Mouse (Mus musculus): ENCODE data around the gene Slc35d2. TPM values are rescaled to one million over a fixed set of nuclear protein-coding genes. Genes with fewer than 3 reads are reported as not detected.

Gene Slc35d2
- polyA plus RNA-seq (2021; fragmentation: Nextera tagmentation), result 0.85 and 1.8 TPM in 2 replicates
- long read RNA-seq, experiment 1, result 0 reads
- long read RNA-seq, experiment 2, result 0 reads

DNA sequence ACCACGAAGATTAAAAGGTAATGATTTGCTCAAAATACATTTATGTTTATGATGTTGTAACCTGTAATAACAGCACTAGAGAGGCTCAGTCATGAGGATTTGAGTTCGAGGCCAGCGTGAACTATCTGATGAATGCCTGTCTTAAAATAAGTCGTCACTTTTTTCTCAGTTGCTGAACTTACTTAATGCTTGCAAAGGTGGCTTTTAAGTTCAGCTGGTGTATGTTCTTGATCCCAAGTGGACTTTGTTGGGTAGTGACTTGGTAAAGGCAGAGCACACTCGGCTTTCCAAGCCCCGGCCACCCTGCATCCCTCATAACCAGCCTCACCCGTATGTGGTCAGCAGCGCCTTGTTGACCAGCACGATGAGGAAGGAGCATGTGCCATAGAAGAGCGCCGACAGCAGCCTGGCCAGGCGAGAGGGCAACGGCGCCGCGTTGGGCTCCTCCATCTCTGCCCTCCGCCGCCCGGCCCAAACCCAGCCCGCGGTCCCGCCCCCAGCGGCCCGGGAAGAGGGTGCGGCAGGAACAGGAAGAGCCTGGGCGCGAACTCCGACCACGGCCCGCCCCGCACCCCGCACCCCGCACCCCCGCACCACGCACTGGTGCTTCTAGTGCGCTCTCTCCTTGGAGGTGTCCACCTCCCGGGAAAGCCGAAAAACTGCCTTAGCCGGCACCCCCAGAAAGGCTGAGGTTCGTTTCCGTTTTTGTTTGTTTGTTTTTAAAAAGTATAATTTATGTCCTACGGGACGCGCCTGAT lies at the start of gene Slc35d2:
Slc35d2 (minus strand) TSS at position 511 of the 758 bp plus-strand sequence.

DNA sequence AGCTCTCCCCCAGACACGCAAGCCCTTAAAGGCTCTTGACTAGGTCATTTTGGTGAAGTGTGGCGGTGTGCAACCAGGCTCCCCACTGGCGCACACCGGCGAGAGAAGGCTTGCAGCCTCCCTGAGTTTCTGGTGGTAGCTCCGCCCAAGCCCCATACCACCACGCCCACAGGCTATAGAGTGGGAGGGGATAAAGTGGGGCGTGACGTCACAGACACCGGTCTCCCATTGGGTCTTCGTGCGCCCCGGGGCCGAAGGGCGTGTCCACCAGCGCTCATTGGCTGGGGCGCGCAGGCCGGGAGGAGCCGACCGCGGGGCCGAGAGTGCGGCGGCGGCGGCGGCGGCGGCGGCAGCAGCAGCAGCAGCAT lies 32.4 kb upstream of the Slc35d2 start, which contains the start of gene Habp4:
Habp4 (plus strand) TSS at position 277 of the 368 bp plus-strand sequence.

DNA sequence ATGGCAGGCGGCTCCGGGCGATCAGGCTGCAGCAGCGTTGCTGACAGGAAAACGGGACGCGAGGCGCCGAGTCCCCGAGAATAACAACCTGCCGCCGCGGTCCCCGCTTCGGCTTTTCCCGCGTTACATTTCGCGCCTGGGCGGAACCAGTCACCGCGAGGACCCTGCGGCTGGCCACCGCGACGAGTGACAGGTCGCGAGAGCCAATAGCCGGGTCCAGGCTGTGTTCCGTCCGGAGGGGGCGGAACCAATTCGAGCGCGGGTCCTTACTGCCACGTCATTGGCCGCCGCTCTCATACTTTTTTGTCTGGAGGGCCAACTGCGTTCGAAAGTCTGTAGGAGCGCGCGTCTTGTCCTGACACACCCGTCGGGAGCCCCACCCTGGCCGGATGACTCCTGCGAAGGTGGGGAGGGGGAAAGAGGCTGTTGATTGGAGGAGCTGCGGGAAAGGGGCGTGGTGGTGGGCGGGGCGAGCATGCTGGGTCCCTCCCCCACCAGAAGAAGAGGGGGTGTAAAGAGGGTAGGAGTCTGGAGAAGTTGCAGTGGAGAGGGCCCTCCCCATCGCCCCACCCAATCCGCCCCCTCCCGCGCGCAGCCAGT lies 24.0 kb upstream of the Slc35d2 start, which contains the start of gene Zfp367:
Zfp367 (minus strand) TSS at position 120 of the 600 bp plus-strand sequence.

DNA sequence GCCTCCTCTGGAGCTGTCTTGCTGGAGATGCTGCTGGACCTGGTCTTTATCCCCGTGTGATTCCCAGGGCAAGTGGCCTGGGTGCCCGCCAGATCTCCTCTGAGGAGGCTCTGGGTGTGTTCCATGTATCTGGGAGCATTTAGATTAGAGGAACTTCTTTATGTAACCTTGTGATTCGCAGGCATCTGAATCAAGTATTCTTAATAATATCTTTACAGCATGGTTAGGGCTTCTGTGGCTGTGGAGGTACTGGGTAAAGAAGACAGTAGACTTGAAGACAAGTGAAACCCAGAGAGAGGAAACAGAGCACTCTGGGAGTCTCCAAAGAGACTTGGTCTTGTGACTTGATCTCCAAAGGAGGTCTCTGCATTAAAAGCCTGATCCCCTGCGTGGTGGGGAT lies 40.0 kb downstream of the Slc35d2 start, which contains the start of gene Hsd17b3:
Hsd17b3 (minus strand) TSS at position 101 of the 400 bp plus-strand sequence.

Other genes with a start within 250 kb of the Slc35d2 start
- not detected in 2 replicates for gene Hsd17b3, start 40.1 kb downstream of the Slc35d2 start, polyA plus RNA-seq (2021; fragmentation: Nextera tagmentation)
- 14.8 and 23.7 TPM in 2 replicates for gene Zfp367, start 23.8 kb upstream of the Slc35d2 start, polyA plus RNA-seq (2021; fragmentation: Nextera tagmentation)
- 38.8 and 254 TPM in 2 replicates for gene Habp4, start 32.5 kb upstream of the Slc35d2 start, polyA plus RNA-seq (2021; fragmentation: Nextera tagmentation)
- gene Cdc14b, start 145.9 kb upstream of the Slc35d2 start, polyA plus RNA-seq (2021; fragmentation: Nextera tagmentation), result 1.4 and 1.5 TPM in 2 replicates
- 23.9 and 24.9 TPM in 2 replicates for gene Aaed1, start 183.3 kb upstream of the Slc35d2 start, polyA plus RNA-seq (2021; fragmentation: Nextera tagmentation)
- 102 and 134 TPM in 2 replicates for gene Ctsl, start 241.5 kb upstream of the Slc35d2 start, polyA plus RNA-seq (2021; fragmentation: Nextera tagmentation)